In genomic region chr9:57681411-57681810, GRCm38 (mm10) we compare ENCODE assay signal across 24 mouse cellular contexts. TPM values are rescaled to one million over a fixed set of nuclear protein-coding genes. Genes with fewer than 3 reads are reported as not detected.
DNase-seq lines count a peak whose midpoint lies in the region; ATAC-seq lines count a peak whose summit lies in the region.
"Had no signal": no experiment of that assay in that cellular context is flagged by ENCODE, and none has a peak within 500 bp of the region (broad histone marks: within the 10 kb centered on the region; RNA-seq: fewer than 3 reads in every experiment).

No protein-coding gene starts in this region.

- DNase-seq in heart, adult 11 months = peak; percentile 64
- DNase-seq in kidney, adult 9 months = peak; percentile 46
- DNase-seq in kidney, postnatal 14 days = no peak
- peak; percentile 49 for DNase-seq in midbrain, embryonic 11.5 days (ENCODE audit: low spot score, missing footprints)
- no peak for DNase-seq in midbrain, embryonic 14.5 days
- peak; percentile 71 for DNase-seq in testis, postnatal 14 days (ENCODE audit: low spot score)
- DNase-seq: adrenal gland, postnatal 10 days; cerebellum, adult 11-12 months; cerebellum, adult 9-10 months; cerebellum, postnatal 25 days; gastrocnemius, postnatal 10 days; heart, adult 2 months had no signal

- no peak overlapping the region for H3K27ac ChIP-seq in heart, embryonic 12.5 days (ENCODE audit: poor library complexity, severe bottlenecking)
- H3K27ac ChIP-seq in midbrain, embryonic 11.5 days (ENCODE audit: low read depth, low read length) = no peak overlapping the region
- H3K27ac ChIP-seq in midbrain, embryonic 14.5 days (replicated peaks; ENCODE audit: low read depth, low read length) = no peak overlapping the region
- H3K27ac ChIP-seq: embryonic facial prominence, embryonic 12.5 days; forebrain, embryonic 12.5 days; heart, adult 2 months; hindbrain, embryonic 10.5 days; hindbrain, embryonic 14.5 days had no signal

- no peaks in the 10 kb centered on the region for H3K36me3 ChIP-seq in heart, embryonic 12.5 days
- H3K36me3 ChIP-seq in midbrain, embryonic 11.5 days (ENCODE audit: control insufficient read depth, insufficient read depth, low read length) = no peaks in the 10 kb centered on the region
- H3K36me3 ChIP-seq in midbrain, embryonic 14.5 days (ENCODE audit: control insufficient read depth, insufficient read depth, low read length) = no peaks in the 10 kb centered on the region
- H3K36me3 ChIP-seq: embryonic facial prominence, embryonic 12.5 days; forebrain, embryonic 12.5 days; hindbrain, embryonic 10.5 days had no signal

- no peaks in the 10 kb centered on the region for H3K4me1 ChIP-seq in heart, embryonic 12.5 days (replicated peaks)
- H3K4me1 ChIP-seq in midbrain, embryonic 11.5 days (ENCODE audit: control insufficient read depth, insufficient read depth, low read length) = no peaks in the 10 kb centered on the region
- H3K4me1 ChIP-seq in midbrain, embryonic 14.5 days (ENCODE audit: control insufficient read depth, insufficient read depth, low read length) = no peaks in the 10 kb centered on the region
- H3K4me1 ChIP-seq: embryonic facial prominence, embryonic 12.5 days; forebrain, embryonic 12.5 days; hindbrain, embryonic 10.5 days had no signal

- no peak for ATAC-seq in heart, embryonic 12.5 days (ENCODE audit: insufficient number of reproducible peaks, low FRiP score)
- no peak for ATAC-seq in midbrain, embryonic 11.5 days (ENCODE audit: low FRiP score)
- ATAC-seq in midbrain, embryonic 14.5 days (ENCODE audit: low FRiP score, low TSS enrichment) = no peak
- no peak for ATAC-seq in activated CD4-positive, CD25-positive, alpha-beta regulatory T cell, adult 4 months
- ATAC-seq: forebrain, embryonic 16.5 days had no signal

- H3K4me3 ChIP-seq in heart, embryonic 12.5 days = no peak overlapping the region
- no peak overlapping the region for H3K4me3 ChIP-seq in midbrain, embryonic 11.5 days (ENCODE audit: low read depth, low read length)
- H3K4me3 ChIP-seq in midbrain, embryonic 14.5 days (replicated peaks; ENCODE audit: low read depth, low read length) = no peak overlapping the region
- H3K4me3 ChIP-seq: embryonic facial prominence, embryonic 12.5 days; forebrain, embryonic 12.5 days; heart, adult 2 months; hindbrain, embryonic 10.5 days had no signal

- H3K4me2 ChIP-seq in heart, embryonic 12.5 days = no peak overlapping the region
- H3K4me2 ChIP-seq in midbrain, embryonic 11.5 days = no peak overlapping the region
- H3K4me2 ChIP-seq in midbrain, embryonic 14.5 days (ENCODE audit: low read length) = no peak overlapping the region
- H3K4me2 ChIP-seq: embryonic facial prominence, embryonic 12.5 days; forebrain, embryonic 12.5 days; heart, embryonic 11.5 days; hindbrain, embryonic 14.5 days had no signal

- H3K9me3 ChIP-seq in heart, embryonic 12.5 days (replicated peaks) = no peaks in the 10 kb centered on the region
- H3K9me3 ChIP-seq in midbrain, embryonic 11.5 days (ENCODE audit: control insufficient read depth, low read length) = no peaks in the 10 kb centered on the region
- H3K9me3 ChIP-seq in midbrain, embryonic 14.5 days (ENCODE audit: control insufficient read depth, low read length) = no peaks in the 10 kb centered on the region
- H3K9me3 ChIP-seq: embryonic facial prominence, embryonic 12.5 days; forebrain, embryonic 12.5 days; hindbrain, embryonic 10.5 days had no signal

- no peaks in the 10 kb centered on the region; the same call in 1 of the 2 replicates for H3K27me3 ChIP-seq in heart, embryonic 12.5 days (replicated peaks)
- no peaks in the 10 kb centered on the region for H3K27me3 ChIP-seq in midbrain, embryonic 11.5 days (ENCODE audit: control insufficient read depth, insufficient read depth, low read length)
- H3K27me3 ChIP-seq in midbrain, embryonic 14.5 days (ENCODE audit: control insufficient read depth, insufficient read depth, low read length) = no peaks in the 10 kb centered on the region
- H3K27me3 ChIP-seq: embryonic facial prominence, embryonic 12.5 days had no signal

- H3K9ac ChIP-seq in heart, embryonic 12.5 days = no peak overlapping the region
- H3K9ac ChIP-seq in midbrain, embryonic 11.5 days (ENCODE audit: low read length) = no peak overlapping the region
- no peak overlapping the region for H3K9ac ChIP-seq in midbrain, embryonic 14.5 days (replicated peaks; ENCODE audit: low read length)
- H3K9ac ChIP-seq: embryonic facial prominence, embryonic 12.5 days; forebrain, embryonic 12.5 days; hindbrain, embryonic 14.5 days had no signal

- WGBS in heart, embryonic 12.5 days = 78% methylated on average over 10 of the region's 10 CpGs
- 84% methylated on average over 10 of the region's 10 CpGs for WGBS in midbrain, embryonic 11.5 days
- 81% methylated on average over 10 of the region's 10 CpGs for WGBS in midbrain, embryonic 14.5 days

RNA-seq across cellular contexts. Expression of gene Cyp1a2, which starts 2.1 kb away (rescaled TPM):
- polyA plus RNA-seq in heart, embryonic 12.5 days (2016; fragmentation: Nextera tagmentation; extraction: Ambion mirVana) = not detected in 2 replicates
- polyA plus RNA-seq in midbrain, embryonic 11.5 days (2014; fragmentation: Nextera tagmentation; extraction: Ambion mirVana) = not detected in 2 replicates
- polyA plus RNA-seq in midbrain, embryonic 14.5 days (2014; fragmentation: Nextera tagmentation; extraction: Ambion mirVana) = not detected in 2 replicates
- polyA plus RNA-seq in activated CD4-positive, CD25-positive, alpha-beta regulatory T cell, adult 4 months (2017; shearing (Covaris generic)) = not detected
- polyA plus RNA-seq: C2C12; cortical plate, adult 2 months; embryonic facial prominence, embryonic 12.5 days; forebrain, embryonic 12.5 days; forebrain, embryonic 16.5 days; frontal cortex, adult 2 months; heart, adult 2 months; heart, embryonic 11.5 days; hindbrain, embryonic 10.5 days; hindbrain, embryonic 14.5 days had no signal

RNA-seq across cellular contexts. Expression of gene Cyp1a1, which starts 6.3 kb away (rescaled TPM):
- not detected in 2 replicates for polyA plus RNA-seq in heart, embryonic 12.5 days (2016; fragmentation: Nextera tagmentation; extraction: Ambion mirVana)
- not detected in 2 replicates for polyA plus RNA-seq in midbrain, embryonic 11.5 days (2014; fragmentation: Nextera tagmentation; extraction: Ambion mirVana)
- 0.08 TPM in 1 of 2 replicates, not detected in the other for polyA plus RNA-seq in midbrain, embryonic 14.5 days (2014; fragmentation: Nextera tagmentation; extraction: Ambion mirVana)
- not detected for polyA plus RNA-seq in activated CD4-positive, CD25-positive, alpha-beta regulatory T cell, adult 4 months (2017; shearing (Covaris generic))
- polyA plus RNA-seq: embryonic facial prominence, embryonic 12.5 days; forebrain, embryonic 12.5 days; heart, embryonic 11.5 days; heart, embryonic 16.5 days; hindbrain, embryonic 10.5 days had no signal

RNA-seq across cellular contexts. Expression of gene Edc3, which starts 26.9 kb away (rescaled TPM):
- polyA plus RNA-seq in heart, embryonic 12.5 days (2016; fragmentation: Nextera tagmentation; extraction: Ambion mirVana) = 21.2 and 21.3 TPM in 2 replicates
- 27.7 and 30.0 TPM in 2 replicates for polyA plus RNA-seq in midbrain, embryonic 11.5 days (2014; fragmentation: Nextera tagmentation; extraction: Ambion mirVana)
- 24.6 and 27.7 TPM in 2 replicates for polyA plus RNA-seq in midbrain, embryonic 14.5 days (2014; fragmentation: Nextera tagmentation; extraction: Ambion mirVana)
- polyA plus RNA-seq in activated CD4-positive, CD25-positive, alpha-beta regulatory T cell, adult 4 months (2017; shearing (Covaris generic)) = 10 to 100 TPM; 23.1 to 26.5 TPM

RNA-seq across cellular contexts. Expression of gene Csk, which starts 28.0 kb away (rescaled TPM):
- polyA plus RNA-seq in heart, embryonic 12.5 days (2016; fragmentation: Nextera tagmentation; extraction: Ambion mirVana) = 16.4 TPM in 2 replicates
- 29.2 and 32.3 TPM in 2 replicates for polyA plus RNA-seq in midbrain, embryonic 11.5 days (2014; fragmentation: Nextera tagmentation; extraction: Ambion mirVana)
- polyA plus RNA-seq in midbrain, embryonic 14.5 days (2014; fragmentation: Nextera tagmentation; extraction: Ambion mirVana) = 40.0 and 41.9 TPM in 2 replicates
- polyA plus RNA-seq in activated CD4-positive, CD25-positive, alpha-beta regulatory T cell, adult 4 months (2017; shearing (Covaris generic)) = 100 to 1,000 TPM; 118 to 146 TPM

Comparison
In these comparisons a context has a peak if more than half of its experiments do, and no peak if none do; other contexts are left out.
1. DNase-seq: peak in heart, adult 11 months (single experiment), kidney, adult 9 months (single experiment), midbrain, embryonic 11.5 days (single experiment) and testis, postnatal 14 days (single experiment); none in kidney, postnatal 14 days (single experiment) and midbrain, embryonic 14.5 days (single experiment).